Mouse (Mus musculus) left cerebral cortex, postnatal 4 days (tissue): Measurements from ENCODE around the gene Gm17657. TPM values are rescaled to one million over a fixed set of nuclear protein-coding genes. Genes with fewer than 3 reads are reported as not detected.
"Not testable (repeated sequence)": the region's sequence is repeated elsewhere in the genome, so short reads cannot be mapped to it uniquely, and the experiment has no call there.

Experiments used
- DNase-seq: peaks from one replicate; pipeline ENCODE4 v3.0.0-alpha.2; 2022
- intact Hi-C: fragments of 180-260 bp; cut with DNase I; formaldehyde crosslinking; loops from one replicate; pipeline ENCODE4 v1.15.1; 2025
- total RNA-seq, 2 experiments: library from RNA; stranded (reverse); gene quantifications; 2 replicates each; pipeline ENCODE4 v1.2.3; 2021

The Gm17657 gene
- total RNA-seq, 2 experiments from 2014 or later = not detected

DNA sequence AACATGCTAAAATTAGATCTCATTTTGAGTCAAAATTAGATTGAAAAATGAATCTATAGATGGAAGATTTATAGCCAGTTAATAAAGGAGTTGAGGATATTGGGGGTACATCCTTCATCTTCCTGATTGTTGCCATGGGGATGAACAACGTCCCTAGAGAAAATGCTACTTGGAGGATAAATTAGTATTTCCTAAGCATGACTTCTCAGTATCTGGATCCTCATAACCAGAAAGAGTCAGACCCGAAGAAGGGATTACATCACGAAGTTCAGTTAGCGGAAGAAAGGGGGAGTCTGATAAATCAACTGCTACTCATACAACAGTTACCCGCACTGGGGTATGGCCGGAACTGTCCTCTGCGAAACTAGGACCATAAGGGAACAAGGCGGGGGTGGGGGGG lies 444 bp downstream of the Gm17657 start:
- DNase-seq = no peak
- intact Hi-C loops = no loop called here

DNA sequence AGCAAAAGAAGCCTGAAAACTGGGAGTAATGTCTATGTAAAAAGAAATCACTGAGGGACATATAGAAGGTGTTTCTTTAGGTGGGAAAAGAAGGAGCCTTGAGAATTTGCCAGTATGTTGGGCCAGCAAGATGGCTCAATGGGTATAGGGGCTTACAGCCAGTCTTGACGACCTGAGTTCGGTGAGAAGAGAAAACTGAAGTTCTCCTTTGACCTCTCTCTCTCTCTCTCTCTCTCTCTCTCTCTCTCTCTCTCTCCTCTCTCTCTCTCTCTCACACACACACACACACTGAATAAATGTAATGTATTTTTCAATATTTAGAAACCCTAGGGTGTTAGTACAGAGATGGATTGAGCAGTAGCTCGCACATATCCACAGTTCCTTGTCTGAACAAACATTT lies 944 bp downstream of the Gm17657 start:
- no peak for DNase-seq
- intact Hi-C loops = no loop called here

DNA sequence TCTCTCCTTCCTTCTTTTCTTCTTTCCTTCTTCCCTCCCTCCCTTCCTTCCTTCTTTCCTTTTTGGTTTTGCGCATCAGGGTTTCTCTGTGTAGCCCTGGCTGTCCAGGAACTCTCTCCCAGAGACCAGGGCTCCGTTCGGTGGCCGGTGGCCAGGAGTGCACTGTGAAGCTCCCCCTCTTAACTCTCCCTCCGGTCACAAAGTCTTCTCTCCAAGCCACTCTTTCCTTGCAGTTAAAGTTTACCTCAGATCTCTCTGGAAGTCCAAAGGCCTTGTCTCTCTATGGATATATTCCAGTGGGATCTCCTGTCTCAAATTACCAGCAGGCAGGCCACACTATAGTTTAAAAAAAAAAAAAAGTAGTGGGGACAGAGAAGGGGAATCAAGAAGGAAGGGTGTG lies 4.2 kb downstream of the Gm17657 start:
- no peak for DNase-seq
- intact Hi-C loops = no loop called here

DNA sequence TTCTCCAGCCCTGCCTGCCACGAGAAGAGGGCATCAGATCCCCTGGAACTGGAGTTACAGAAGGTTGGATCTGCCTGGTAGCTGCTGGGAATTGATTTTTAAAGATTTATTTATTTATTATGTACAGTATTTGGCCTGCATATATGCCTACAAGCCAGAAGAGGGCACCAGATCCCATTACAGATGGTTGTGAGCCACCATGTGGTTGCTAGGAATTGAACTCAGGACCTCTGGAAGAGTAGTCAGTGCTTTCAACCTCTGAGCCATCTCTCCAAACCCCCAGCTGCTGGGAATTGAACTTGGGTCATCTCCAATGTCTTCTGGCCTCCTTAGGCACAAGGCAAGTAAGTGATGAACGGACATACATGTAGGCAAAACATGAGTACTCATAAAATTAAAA lies 5.4 kb downstream of the Gm17657 start:
- intact Hi-C loops = no loop called here
- no peak for DNase-seq

DNA sequence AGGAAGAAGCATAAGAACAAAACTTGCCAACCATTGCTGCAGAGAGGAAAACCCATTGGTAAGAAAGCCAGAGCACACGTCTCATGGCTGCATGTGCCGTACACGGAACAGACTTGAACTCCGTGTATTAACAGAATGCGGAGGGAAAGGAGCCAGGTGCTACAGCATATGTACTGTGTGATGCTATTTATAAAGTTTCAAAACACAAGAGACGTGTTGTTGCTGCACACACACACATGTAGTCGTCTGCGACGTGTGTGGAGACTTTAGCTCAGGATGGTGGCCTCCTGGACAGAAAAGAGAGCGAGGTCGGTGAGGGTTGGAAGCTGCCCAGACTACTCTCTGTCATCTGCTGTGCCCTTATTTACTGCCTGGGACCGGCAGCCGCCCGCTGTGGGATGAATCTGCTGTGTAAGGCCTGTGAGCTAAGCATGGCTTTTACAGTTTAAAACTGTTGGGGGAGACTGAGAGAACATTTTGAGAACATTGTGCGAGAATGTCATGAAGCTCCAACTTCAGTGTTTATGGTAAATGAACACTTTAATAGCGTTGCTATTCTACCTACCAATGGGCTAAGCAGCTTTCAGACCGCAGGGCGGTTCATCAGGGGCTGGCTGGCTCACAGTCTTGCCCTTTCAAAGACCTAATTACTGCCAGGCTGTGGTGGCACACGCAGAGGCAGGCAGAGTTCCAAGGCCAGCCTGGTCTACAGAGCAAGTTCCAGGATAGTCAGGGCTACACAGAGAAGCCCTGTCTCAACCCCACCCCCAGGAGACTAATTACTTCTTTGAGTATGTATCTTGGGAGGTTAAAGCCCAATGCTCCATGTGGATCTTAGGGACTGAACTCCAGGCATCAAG lies 6.4 kb downstream of the Gm17657 start:
- DNase-seq = no peak
- intact Hi-C loops = no loop called here

DNA sequence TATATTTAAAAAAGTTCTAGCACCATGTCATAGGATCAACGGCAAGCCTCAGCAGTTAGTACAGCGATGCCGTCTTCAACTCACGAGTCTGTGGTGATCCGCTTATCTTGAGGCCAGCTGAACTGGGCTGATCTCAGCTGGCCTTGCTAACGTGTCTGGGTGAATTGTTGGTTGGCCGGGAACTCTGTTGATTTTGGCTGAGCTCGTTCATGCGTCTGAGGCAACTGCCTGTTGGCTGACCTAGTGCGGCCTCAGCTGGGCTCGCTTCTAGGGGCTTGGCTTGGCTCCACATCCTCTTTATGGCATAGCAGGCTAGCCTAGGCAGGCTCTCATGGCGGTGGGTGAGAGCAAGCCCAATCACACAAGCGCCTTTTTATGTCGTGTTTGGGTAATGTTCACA lies 8.0 kb downstream of the Gm17657 start:
- peak; percentile 81 for DNase-seq
- intact Hi-C loops = no loop called here

DNA sequence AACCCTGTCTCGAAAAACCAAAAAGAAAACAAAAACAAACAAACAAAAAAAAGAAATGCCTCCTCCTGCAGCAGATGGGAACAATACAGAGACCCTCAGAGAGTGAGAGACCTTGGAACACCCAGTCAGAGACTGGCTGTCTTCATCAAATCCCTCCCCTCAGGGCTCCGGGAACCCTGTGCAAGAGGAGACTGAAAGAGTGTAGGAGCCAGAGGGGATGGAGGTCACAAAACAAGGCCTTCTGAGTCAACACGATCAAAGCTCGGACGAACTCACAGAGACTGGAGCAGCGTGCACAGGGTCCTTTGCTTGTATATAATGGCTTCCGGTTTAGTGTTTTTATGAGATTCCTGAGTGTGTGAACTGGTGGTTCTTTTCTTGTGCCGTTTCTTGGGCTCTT lies 9.0 kb downstream of the Gm17657 start:
- intact Hi-C loops = no loop called here
- DNase-seq = no peak

DNA sequence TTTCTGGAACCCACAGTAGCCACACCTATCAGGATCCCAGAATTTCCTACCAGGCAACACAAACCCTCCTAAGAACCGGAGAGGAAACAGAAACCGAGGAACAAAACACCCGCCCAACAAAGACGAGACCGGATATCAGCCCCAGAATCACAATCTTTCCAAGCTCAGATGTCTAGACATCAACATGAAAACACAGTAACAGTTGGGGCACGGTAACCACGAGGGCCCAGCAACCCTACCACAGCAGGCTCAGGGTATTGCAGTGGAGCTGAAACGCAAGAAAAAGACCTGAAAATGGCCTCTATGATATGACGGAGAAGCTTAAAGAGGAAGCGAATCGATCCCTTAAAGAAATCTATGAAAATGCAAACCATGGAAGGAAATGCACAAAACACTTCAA lies 15.6 kb downstream of the Gm17657 start:
- no peak for DNase-seq
- intact Hi-C loops = no loop called here

DNA sequence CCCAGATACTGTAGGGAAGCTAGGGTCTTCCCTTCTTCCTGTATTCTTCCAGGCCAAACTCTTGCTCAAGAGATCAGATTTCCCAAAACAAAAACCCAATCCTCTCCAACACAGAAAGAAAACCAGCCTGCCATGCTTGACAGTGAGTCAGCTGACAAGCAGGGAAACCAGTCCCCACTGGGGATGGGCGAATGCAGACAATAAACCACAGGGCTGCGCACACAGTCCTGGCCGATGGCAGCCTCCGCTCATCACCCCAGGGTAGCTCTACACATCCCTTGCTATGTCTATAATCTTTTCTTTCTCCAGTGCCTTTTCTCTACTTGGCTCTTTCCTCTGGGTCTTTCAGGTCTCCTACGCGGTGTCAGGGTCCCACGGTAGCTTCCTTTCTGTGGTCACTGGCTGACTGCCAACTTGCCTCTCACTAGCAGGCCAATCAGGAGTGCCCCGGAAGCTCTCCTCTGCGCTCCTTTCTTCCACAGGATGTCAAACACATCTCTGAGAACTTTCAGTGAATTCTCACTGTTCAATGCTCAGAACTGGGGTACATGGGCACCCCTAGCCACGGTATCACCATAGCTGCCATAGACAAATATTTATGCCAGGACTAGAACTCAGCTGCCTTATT lies 17.6 kb downstream of the Gm17657 start:
- intact Hi-C loops = no loop called here
- DNase-seq = no peak

DNA sequence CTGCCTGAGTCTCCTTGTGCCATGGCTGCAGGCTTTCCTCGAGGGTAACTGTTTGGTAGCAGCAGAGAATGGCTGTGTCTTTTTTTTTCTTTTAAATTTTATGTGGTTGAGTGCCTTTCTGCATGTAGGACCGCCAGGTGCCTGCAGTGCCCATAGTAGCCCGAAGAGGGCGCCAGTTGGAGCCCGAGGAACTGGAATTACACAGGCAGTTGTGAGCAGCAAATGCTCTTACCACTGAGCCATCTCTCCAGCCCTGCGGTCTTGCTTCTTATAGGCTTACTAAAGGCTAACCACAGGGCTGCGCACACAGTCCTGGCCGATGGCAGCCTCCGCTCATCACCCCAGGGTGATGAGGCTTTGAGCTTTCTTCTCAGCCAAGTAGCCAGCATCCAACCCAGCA lies 18.2 kb downstream of the Gm17657 start:
- intact Hi-C loops = no loop called here
- DNase-seq = no peak

DNA sequence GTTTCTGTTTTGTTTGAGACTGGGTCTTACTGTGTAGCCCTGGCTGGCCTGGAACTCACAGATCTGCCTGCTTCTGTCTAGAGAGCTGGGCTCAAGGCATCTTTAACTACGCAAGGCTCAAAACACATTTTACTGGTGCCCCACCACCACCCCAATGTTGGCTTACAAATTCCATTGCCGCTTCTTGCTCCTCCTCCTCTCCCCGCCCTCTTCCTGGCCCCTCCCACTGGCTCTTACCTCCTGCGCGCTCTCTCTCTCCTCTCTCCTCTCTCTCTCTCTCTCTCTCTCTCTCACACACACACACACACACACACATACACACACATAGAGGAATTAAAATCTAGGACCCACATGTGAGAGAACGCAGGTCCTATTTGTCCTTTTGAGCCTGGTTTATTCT lies 18.9 kb downstream of the Gm17657 start:
- DNase-seq = no peak
- intact Hi-C loops = no loop called here

DNA sequence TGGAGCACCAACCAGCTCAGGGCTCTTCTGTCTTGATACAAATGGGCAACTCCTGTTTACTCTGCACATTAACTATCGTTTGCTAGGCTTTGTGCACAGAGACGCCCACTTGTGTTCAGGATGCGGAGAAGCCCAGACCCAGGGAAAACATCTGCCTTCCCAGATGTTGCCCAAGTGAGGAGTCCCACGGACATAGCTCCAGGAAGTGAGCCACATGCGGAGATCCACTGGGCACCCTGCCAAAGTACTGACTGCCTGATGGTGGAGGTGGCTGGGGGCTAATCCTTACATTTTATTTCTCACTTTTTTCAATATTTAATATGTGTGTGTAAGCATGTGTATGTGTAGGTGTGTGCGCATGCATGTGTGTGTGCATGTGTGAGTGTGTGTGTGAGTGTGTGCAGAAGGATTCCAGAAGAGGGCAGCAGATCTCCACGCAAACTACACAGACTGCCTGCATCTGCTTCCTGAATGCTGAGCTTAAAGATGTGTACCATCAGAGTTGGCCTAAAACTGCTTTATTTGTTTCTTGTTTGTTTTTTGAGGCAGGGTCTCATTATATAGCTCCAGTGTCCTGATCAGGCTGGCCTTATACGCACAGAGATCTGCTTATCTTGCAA lies 20.8 kb downstream of the Gm17657 start:
- peak; percentile 6 for DNase-seq
- intact Hi-C loops = no loop called here

DNA sequence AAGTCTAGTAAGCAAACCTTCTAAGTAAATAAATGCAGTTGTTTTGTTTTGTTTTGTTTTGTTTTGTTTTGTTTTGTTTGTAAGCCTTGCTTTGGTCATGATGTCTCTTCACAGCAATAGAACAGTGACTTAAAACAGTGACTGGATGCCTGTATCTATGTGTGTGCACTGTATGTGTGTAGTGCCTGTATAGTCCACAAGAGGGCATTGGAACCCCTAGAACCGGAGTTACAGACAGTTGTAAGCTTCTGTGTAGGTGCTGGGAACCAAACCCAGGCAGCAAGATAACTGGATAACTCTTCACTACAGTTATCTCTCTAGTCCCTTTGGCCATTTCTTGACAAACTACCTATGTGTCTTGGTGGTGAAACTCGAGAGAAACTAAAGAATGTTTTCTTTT lies 23.8 kb downstream of the Gm17657 start:
- intact Hi-C loops = no loop called here
- DNase-seq = no peak

DNA sequence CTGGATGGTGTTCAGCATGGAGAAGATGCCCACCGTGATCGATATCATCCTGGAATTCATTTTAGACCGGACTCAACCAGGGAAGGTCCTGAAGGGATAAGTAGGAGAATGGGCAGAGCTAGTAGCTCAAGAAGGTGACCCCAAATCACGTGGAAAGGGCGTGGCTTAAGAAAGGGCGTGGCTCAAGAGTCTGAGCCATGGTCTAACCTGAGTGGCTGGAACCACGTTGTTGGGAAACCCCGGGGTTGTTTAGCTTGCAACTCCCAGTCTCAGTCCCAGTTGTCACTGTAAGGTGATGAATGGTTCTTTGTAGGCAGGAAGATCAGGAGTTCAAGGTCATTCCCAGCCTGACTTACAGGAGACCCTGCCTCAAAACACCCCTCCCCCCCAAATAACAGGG lies 29.7 kb downstream of the Gm17657 start:
- intact Hi-C loops = loop anchor here (10.0 kb wide), 1 partner anchor 265 kb away; no protein-coding TSS in a partner anchor
- DNase-seq = no peak

DNA sequence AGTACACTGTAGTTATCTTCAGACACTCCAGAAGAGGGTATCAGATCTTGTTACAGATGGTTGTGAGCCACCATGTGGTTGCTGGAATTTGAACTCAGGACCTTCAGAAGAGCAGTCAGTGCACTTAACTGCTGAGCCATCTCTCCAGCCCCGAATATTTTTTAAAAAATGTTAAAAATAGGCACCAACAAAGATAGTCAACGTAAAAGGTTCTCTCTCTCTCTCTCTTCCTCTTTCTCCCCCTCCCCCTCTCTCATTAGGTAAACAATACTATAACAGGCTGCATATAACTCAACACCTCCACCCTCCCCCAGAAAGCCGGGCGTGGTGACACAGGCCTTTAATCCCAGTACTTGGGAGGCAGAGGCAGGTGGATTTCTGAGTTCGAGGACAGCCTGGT lies 30.8 kb downstream of the Gm17657 start:
- intact Hi-C loops = loop anchor here (10.0 kb wide), 1 partner anchor 264 kb away; no protein-coding TSS in a partner anchor
- DNase-seq = not testable (repeated sequence)

DNA sequence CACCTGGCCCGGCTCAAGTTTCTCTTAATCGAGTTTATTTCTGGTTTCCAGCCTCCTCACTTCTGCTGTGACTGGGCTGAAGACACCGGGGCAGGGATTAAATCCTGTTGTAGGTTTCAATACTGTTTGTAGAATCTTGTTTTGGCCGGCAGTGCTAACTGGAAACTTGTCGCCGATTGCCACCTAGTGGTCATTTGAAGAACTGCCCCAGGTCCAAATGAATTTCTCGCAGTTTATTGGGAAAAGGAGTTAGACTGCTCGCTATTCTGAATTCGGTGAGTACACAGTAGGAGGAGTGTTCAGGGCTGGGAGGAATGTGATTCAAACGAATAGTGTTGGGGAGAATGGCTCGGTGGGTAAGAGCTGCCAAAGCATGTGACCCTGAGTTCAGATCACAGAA lies 35.0 kb downstream of the Gm17657 start:
- peak; percentile 71 for DNase-seq
- intact Hi-C loops = loop anchor here (5.0 to 10.0 kb wide), 2 partner anchors 117 to 260 kb away; no protein-coding TSS in a partner anchor

DNA sequence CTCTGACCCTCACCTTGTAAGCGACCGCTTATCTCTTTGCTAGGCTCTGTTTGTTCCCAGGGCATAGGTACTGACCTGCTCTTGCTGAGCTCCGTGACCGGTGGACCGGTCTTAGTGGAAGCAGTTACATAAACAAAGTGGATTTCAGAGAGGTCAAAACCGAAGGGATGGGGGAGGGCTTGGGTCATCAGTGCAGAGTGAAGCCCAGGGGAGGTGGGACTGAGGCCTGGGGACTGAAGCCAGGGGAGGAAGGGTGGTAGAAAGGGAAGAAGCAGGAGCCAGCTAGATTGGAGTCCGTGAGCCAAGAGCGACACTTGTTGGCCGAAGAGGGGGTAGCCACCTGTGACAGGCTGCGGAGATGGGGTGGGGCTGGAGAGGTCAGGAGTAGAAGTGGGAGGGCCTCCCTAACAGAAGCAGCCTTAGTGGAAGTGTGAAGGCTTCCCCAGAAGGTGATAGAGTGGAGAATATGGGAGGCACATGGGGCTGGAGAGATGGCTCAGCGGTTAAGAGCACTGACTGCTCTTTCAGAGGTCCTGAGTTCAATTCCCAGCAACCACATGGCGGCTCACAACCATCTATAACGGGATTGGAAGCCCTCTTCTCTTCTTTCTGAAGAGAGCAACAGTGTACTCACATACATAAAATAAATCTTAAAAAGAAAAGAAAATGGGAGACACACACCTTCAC lies 36.3 kb downstream of the Gm17657 start:
- intact Hi-C loops = loop anchor here (5.0 to 10.0 kb wide), 2 partner anchors 116 to 258 kb away; no protein-coding TSS in a partner anchor
- DNase-seq = peak; percentile 68

DNA sequence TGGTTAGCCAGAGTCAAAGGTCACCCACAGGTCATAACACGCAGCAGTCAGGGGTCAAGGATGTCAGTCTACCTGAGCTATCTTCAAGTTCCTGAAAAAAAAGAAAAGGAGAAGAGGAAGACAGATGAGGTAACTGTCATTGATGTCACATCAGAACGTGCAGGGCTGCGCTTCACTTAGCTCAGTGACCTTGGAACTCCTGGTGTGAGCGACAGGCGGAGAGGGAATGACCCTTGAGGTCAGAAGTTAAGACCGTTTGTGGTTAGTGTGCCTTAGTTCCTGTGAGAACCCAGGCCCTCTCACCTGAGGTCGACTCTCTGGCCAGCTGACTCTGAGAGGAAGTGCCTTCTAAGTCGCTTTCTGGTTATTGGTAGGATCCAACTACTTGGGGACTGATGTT lies 38.7 kb downstream of the Gm17657 start:
- intact Hi-C loops = loop anchor here (5.0 to 10.0 kb wide), 2 partner anchors 113 to 256 kb away; no protein-coding TSS in a partner anchor
- DNase-seq = no peak

DNA sequence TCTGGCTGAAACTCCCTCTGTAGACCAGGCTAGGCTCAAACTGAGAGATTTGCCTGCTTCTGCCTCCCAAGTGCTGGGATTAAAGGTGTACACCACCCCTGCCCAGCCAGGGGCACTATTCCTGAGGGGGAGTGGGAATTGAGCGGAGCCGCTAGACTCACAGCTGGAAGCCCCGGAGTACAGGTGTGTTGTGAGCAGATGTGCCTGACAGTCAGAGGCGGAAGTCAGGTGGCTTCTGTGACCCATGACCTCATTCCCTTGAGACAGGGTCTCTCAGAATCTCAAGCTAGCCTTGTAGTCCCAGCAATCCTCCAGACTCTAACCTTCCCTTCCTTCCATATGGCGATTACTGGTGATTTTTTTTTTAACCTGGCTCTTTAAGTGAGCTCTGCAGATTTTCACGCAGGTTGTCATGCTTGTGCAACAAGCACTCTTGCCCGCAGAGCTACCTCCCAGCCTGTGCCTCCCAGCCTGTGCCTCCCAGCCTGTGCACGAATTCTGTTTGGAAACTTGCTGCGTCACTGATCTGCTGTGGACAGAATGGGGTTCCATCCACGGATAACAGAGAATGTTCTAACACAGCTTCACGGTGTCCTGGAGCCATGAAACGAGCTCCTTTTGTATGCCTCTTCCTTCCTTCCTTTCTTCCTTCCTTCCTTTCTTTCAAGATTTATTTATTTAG lies 40.4 kb downstream of the Gm17657 start:
- intact Hi-C loops = no loop called here
- DNase-seq = no peak

DNA sequence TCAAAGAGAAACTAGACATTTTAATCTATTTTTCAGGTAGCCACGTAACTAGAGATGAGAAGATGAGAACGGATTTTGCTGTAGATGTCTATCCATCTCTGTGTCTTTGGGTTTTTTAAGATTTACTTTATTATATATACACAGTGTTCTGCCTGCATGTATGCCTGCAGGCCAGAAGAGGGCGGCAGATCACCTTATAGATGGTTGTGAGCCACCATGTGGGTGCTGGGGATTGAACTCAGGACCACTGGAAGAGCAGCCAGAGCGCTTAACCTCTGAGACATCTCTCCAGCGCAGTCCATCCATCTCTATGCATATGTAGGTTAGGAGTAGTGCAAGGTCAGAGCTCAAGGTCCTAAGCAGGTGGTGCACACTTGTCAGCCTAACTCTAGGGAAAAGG lies 45.7 kb downstream of the Gm17657 start:
- intact Hi-C loops = no loop called here
- DNase-seq = no peak
